Mouse (Mus musculus): ENCODE results near the gene Cars. TPM values are rescaled to one million over a fixed set of nuclear protein-coding genes. Genes with fewer than 3 reads are reported as not detected.

The Cars gene
- polyA plus RNA-seq, 1 experiment from 2014 or later, result 80.7 TPM

- H3K9me3 ChIP-seq, result 0 out of 2 replicates have a peak, but pooled peaks cover 2% of the 10 kb centered on the region
- no peaks in the 10 kb centered on the region for H3K27me3 ChIP-seq (replicated peaks; ENCODE audit: low read depth, poor library complexity, severe bottlenecking)
- 70% methylated on average over 9 of the region's 9 CpGs for WGBS
- H3K27ac ChIP-seq (replicated peaks), result no peak overlapping the region
- DNase-seq (ENCODE audit: low spot score), result no peak
- no peaks in the 10 kb centered on the region for H3K36me3 ChIP-seq (replicated peaks)
- H3K4me1 ChIP-seq, result no peaks in the 10 kb centered on the region
- H3K4me3 ChIP-seq, result no peak overlapping the region
Measured at GRCm38 (mm10) chr7:143614404-143615135, 14.7 kb upstream of the Cars start.

- DNase-seq (ENCODE audit: low spot score), result no peak
- WGBS, result 59% methylated on average over 3 of the region's 3 CpGs
- H3K27ac ChIP-seq (replicated peaks), result no peak overlapping the region
- H3K9me3 ChIP-seq, result 0 out of 2 replicates have a peak, but pooled peaks cover 2% of the 10 kb centered on the region
- H3K4me1 ChIP-seq, result no peaks in the 10 kb centered on the region
- H3K36me3 ChIP-seq (replicated peaks), result no peaks in the 10 kb centered on the region
- H3K4me3 ChIP-seq, result no peak overlapping the region
- no peaks in the 10 kb centered on the region for H3K27me3 ChIP-seq (replicated peaks; ENCODE audit: low read depth, poor library complexity, severe bottlenecking)
Measured at GRCm38 (mm10) chr7:143612215-143612614, 12.3 kb upstream of the Cars start.

GRCm38 (mm10) chr7:143605321-143605720 is 5.4 kb upstream of the Cars start:
- DNase-seq (ENCODE audit: low spot score), result no peak
- H3K36me3 ChIP-seq (replicated peaks), result no peaks in the 10 kb centered on the region
- H3K27ac ChIP-seq (replicated peaks), result no peak overlapping the region
- WGBS, result 85% methylated on average over 3 of the region's 3 CpGs
- no peaks in the 10 kb centered on the region for H3K27me3 ChIP-seq (replicated peaks; ENCODE audit: low read depth, poor library complexity, severe bottlenecking)
- H3K9me3 ChIP-seq, result 0 out of 2 replicates have a peak, but pooled peaks cover 3% of the 10 kb centered on the region
- no peak overlapping the region for H3K4me3 ChIP-seq
- H3K4me1 ChIP-seq, result no peaks in the 10 kb centered on the region; the same call in 1 of the 2 replicates

GRCm38 (mm10) chr7:143604889-143605288 is 5.0 kb upstream of the Cars start:
- Histone ChIP-seq H3K4me3 (no peak overlapping the region), H3K9me3 (0 out of 2 replicates have a peak, but pooled peaks cover 3% of the 10 kb centered on the region), H3K4me1 (no peaks in the 10 kb centered on the region; the same call in 1 of the 2 replicates), H3K36me3 (replicated peaks) (no peaks in the 10 kb centered on the region), H3K27ac (replicated peaks) (no peak overlapping the region), H3K27me3 (replicated peaks; ENCODE audit: low read depth, poor library complexity, severe bottlenecking) (no peaks in the 10 kb centered on the region)
- DNase-seq (ENCODE audit: low spot score), result no peak
- 84% methylated on average over 2 of the region's 2 CpGs for WGBS

GRCm38 (mm10) chr7:143601705-143602104 is 1.8 kb upstream of the Cars start:
- Histone ChIP-seq H3K9me3 (0 out of 2 replicates have a peak, but pooled peaks cover under 1% of the 10 kb centered on the region), H3K27ac (replicated peaks) (no peak overlapping the region), H3K27me3 (replicated peaks; ENCODE audit: low read depth, poor library complexity, severe bottlenecking) (no peaks in the 10 kb centered on the region), H3K4me1 (peaks cover 10% of the 10 kb centered on the region), H3K4me3 (no peak overlapping the region), H3K36me3 (replicated peaks) (peaks cover 5% of the 10 kb centered on the region)
- DNase-seq (ENCODE audit: low spot score), result no peak
- 74% methylated on average over 2 of the region's 2 CpGs for WGBS

GRCm38 (mm10) chr7:143600231-143600740 is 396 bp upstream of the Cars start:
- 7% methylated on average over 15 of the region's 15 CpGs for WGBS
- no peak for DNase-seq (ENCODE audit: low spot score)
- H3K9me3 ChIP-seq, result no peaks in the 10 kb centered on the region
- peak overlapping the region; percentile 86 for H3K4me3 ChIP-seq
- no peaks in the 10 kb centered on the region for H3K27me3 ChIP-seq (replicated peaks; ENCODE audit: low read depth, poor library complexity, severe bottlenecking)
- H3K27ac ChIP-seq (replicated peaks), result peak overlapping the region; percentile 90
- peaks cover 10% of the 10 kb centered on the region for H3K4me1 ChIP-seq
- H3K36me3 ChIP-seq (replicated peaks), result peaks cover 19% of the 10 kb centered on the region

GRCm38 (mm10) chr7:143594865-143595264 is 5.0 kb downstream of the Cars start:
- H3K4me1 ChIP-seq, result peaks cover 15% of the 10 kb centered on the region
- WGBS, result 82% methylated on average over 5 of the region's 5 CpGs
- DNase-seq (ENCODE audit: low spot score), result no peak
- H3K4me3 ChIP-seq, result no peak overlapping the region
- H3K9me3 ChIP-seq, result no peaks in the 10 kb centered on the region
- H3K27me3 ChIP-seq (replicated peaks; ENCODE audit: low read depth, poor library complexity, severe bottlenecking), result no peaks in the 10 kb centered on the region
- H3K27ac ChIP-seq (replicated peaks), result no peak overlapping the region
- peaks cover 63% of the 10 kb centered on the region for H3K36me3 ChIP-seq (replicated peaks)

- H3K4me3 ChIP-seq, result no peak overlapping the region
- DNase-seq (ENCODE audit: low spot score), result no peak
- H3K27me3 ChIP-seq (replicated peaks; ENCODE audit: low read depth, poor library complexity, severe bottlenecking), result no peaks in the 10 kb centered on the region
- peaks cover 5% of the 10 kb centered on the region for H3K4me1 ChIP-seq
- H3K36me3 ChIP-seq (replicated peaks), result peaks cover 86% of the 10 kb centered on the region
- no peaks in the 10 kb centered on the region for H3K9me3 ChIP-seq
- WGBS, result 87% methylated on average over 10 of the region's 10 CpGs
- H3K27ac ChIP-seq (replicated peaks), result no peak overlapping the region
Measured at GRCm38 (mm10) chr7:143592255-143592654, 7.6 kb downstream of the Cars start.

GRCm38 (mm10) chr7:143588006-143588405 is 11.9 kb downstream of the Cars start:
- Histone ChIP-seq H3K9me3 (no peaks in the 10 kb centered on the region), H3K36me3 (replicated peaks) (peaks cover 99% of the 10 kb centered on the region), H3K27ac (replicated peaks) (no peak overlapping the region), H3K4me1 (no peaks in the 10 kb centered on the region), H3K4me3 (no peak overlapping the region), H3K27me3 (replicated peaks; ENCODE audit: low read depth, poor library complexity, severe bottlenecking) (no peaks in the 10 kb centered on the region)
- 90% methylated on average over 4 of the region's 4 CpGs for WGBS
- no peak for DNase-seq (ENCODE audit: low spot score)

GRCm38 (mm10) chr7:143587586-143587985 is 12.3 kb downstream of the Cars start:
- WGBS, result 86% methylated on average over 5 of the region's 5 CpGs
- H3K4me1 ChIP-seq, result no peaks in the 10 kb centered on the region
- no peak overlapping the region for H3K27ac ChIP-seq (replicated peaks)
- H3K36me3 ChIP-seq (replicated peaks), result peaks cover 99% of the 10 kb centered on the region
- no peaks in the 10 kb centered on the region for H3K27me3 ChIP-seq (replicated peaks; ENCODE audit: low read depth, poor library complexity, severe bottlenecking)
- no peaks in the 10 kb centered on the region for H3K9me3 ChIP-seq
- H3K4me3 ChIP-seq, result no peak overlapping the region
- no peak for DNase-seq (ENCODE audit: low spot score)

GRCm38 (mm10) chr7:143583956-143584355 is 15.9 kb downstream of the Cars start:
- DNase-seq (ENCODE audit: low spot score), result peak; percentile 72
- no peaks in the 10 kb centered on the region for H3K4me1 ChIP-seq
- WGBS, result 46% methylated on average over 3 of the region's 3 CpGs
- peaks cover 99% of the 10 kb centered on the region for H3K36me3 ChIP-seq (replicated peaks)
- H3K4me3 ChIP-seq, result no peak overlapping the region
- no peaks in the 10 kb centered on the region for H3K27me3 ChIP-seq (replicated peaks; ENCODE audit: low read depth, poor library complexity, severe bottlenecking)
- H3K27ac ChIP-seq (replicated peaks), result no peak overlapping the region
- H3K9me3 ChIP-seq, result no peaks in the 10 kb centered on the region

GRCm38 (mm10) chr7:143583025-143583424 is 16.9 kb downstream of the Cars start:
- WGBS, result 92% methylated on average over 5 of the region's 5 CpGs

GRCm38 (mm10) chr7:143575751-143576150 is 24.1 kb downstream of the Cars start:
- Histone ChIP-seq H3K27me3 (replicated peaks; ENCODE audit: low read depth, poor library complexity, severe bottlenecking) (no peaks in the 10 kb centered on the region), H3K27ac (replicated peaks) (no peak overlapping the region), H3K4me3 (no peak overlapping the region), H3K4me1 (no peaks in the 10 kb centered on the region), H3K36me3 (replicated peaks) (peaks cover 99% of the 10 kb centered on the region), H3K9me3 (no peaks in the 10 kb centered on the region)
- DNase-seq (ENCODE audit: low spot score), result no peak
- 93% methylated on average over 11 of the region's 11 CpGs for WGBS

More at GRCm38 (mm10) chr7:143583025-143583424, 16.9 kb downstream of the Cars start:
- Histone ChIP-seq H3K27me3 (replicated peaks; ENCODE audit: low read depth, poor library complexity, severe bottlenecking) (no peaks in the 10 kb centered on the region), H3K27ac (replicated peaks) (no peak overlapping the region), H3K4me1 (no peaks in the 10 kb centered on the region), H3K9me3 (no peaks in the 10 kb centered on the region), H3K4me3 (no peak overlapping the region), H3K36me3 (replicated peaks) (peaks cover 99% of the 10 kb centered on the region)
- no peak for DNase-seq (ENCODE audit: low spot score)

Data from embryonic facial prominence, embryonic 10.5 days (tissue).